Mouse (Mus musculus) G1E (cell line): ENCODE measurements at regions not wholly inside any gene's neighbourhood (a gene's known extent, or its start where the extent isn't known, plus 50 kb on each side); places are given as distances from the start of the nearest gene placed in this dataset.
A peak's percentile ranks its signal among the peaks of the same experiment; 100 is the strongest.

Source experiments
- ATAC-seq: 2 replicates; pipeline ENCODE4 v1.8.0; 2016; ENCODE audit warnings: mild to moderate bottlenecking; ENCODE audit not compliant: insufficient number of reproducible peaks, poor library complexity, low FRiP score, severe bottlenecking; ENCODE audit errors: extremely low read depth
- DNase-seq: peaks from one replicate; pipeline ENCODE4 v3.0.0; 2012; ENCODE audit warnings: low spot score
- H3K27me3 ChIP-seq: 2 replicates; pipeline ENCODE4 v1.6.1; 2012; ENCODE audit warnings: mild to moderate bottlenecking, low read length, inconsistent platforms; ENCODE audit not compliant: insufficient read depth
- H3K36me3 ChIP-seq: replicated peaks from 2 replicates; pipeline ENCODE3; 2012; ENCODE audit warnings: mild to moderate bottlenecking, inconsistent platforms
- H3K4me1 ChIP-seq: 2 replicates; pipeline ENCODE4 v1.6.1; 2012; ENCODE audit warnings: low read depth, low read length, inconsistent platforms, mixed read lengths; ENCODE audit not compliant: insufficient read depth
- H3K4me3 ChIP-seq: 2 replicates; pipeline ENCODE4 v1.5.1; 2012; ENCODE audit warnings: low read depth, mild to moderate bottlenecking, inconsistent platforms, low read length, moderate library complexity, mixed read lengths
- H3K9me3 ChIP-seq: replicated peaks from 2 replicates; pipeline ENCODE4 v1.6.1; 2012; ENCODE audit warnings: inconsistent platforms
- CTCF ChIP-seq: IDR thresholded peaks from 2 replicates; pipeline ENCODE4 v1.5.1; 2012; ENCODE audit warnings: low read depth, low read length, inconsistent platforms, mixed read lengths
- GATA1 ChIP-seq: IDR thresholded peaks from 2 replicates; pipeline ENCODE4 v1.6.1; 2012; ENCODE audit warnings: borderline replicate concordance, low read length, inconsistent platforms, mixed read lengths
- GATA2 ChIP-seq: IDR thresholded peaks from 2 replicates; pipeline ENCODE4 v1.6.1; 2012; ENCODE audit warnings: low read depth, low read length, inconsistent platforms, borderline replicate concordance
- POLR2AphosphoS5 ChIP-seq: IDR thresholded peaks from 2 replicates; pipeline ENCODE4 v1.6.1; 2012; ENCODE audit warnings: low read depth, low read length, inconsistent platforms; ENCODE audit not compliant: insufficient replicate concordance
- TAL1 ChIP-seq: conservative IDR thresholded peaks from 2 replicates; pipeline ENCODE4 v1.6.1; 2012; ENCODE audit warnings: low read depth, low read length, inconsistent platforms, mixed read lengths

DNA sequence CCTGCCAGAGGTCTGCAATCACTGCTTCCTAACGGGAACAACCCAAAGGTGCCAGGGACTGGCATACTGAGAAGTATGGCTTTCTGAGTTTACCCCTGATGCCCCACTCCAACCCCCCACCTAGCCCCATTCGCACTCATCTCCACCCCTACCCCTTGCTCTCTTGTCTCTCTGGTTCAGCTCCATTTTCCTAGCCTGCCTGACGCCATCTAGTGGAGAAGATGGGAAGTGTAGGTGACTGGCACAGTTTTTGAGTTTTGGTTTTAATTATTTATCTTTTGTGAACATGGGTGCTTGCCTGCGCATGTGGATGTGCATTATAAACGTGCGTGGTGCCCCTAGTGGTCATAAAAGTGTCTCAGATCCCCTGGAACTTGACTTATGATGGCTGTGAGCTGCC is 352.3 kb upstream of the Hs6st1 start:
- no peak for DNase-seq
- Histone ChIP-seq H3K27me3 (peaks cover 14% of the 10 kb centered on the region), H3K4me1 (no peaks in the 10 kb centered on the region), H3K36me3 (no peaks in the 10 kb centered on the region), H3K4me3 (no peak overlapping the region), H3K9me3 (peaks cover 3% of the 10 kb centered on the region)
- ATAC-seq: no peak
- TF ChIP-seq GATA1 (no peak), CTCF (peak; percentile 26; the same call in 1 of the 2 replicates)

DNA sequence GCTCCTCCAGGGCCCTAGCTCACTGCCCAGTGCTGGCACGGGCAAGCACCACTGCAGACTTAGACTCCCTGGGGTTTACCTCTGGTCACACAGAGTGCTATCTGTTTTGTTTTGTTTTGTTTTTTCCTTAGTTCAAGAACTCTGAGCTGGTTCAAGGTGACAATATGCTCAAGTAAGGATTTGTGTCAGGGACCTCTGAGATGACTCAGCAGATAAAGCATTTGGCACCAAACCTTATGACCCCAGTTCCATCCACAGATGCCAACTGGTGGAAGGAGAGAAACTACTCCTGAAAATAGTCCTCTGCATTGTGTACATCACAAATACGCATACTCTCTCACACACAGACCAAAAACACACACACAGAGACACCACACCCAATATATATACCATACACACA is 351.0 kb upstream of the Hs6st1 start:
- ATAC-seq (no peak), DNase-seq (no peak)
- H3K9me3 ChIP-seq: peaks cover 3% of the 10 kb centered on the region
- TF ChIP-seq GATA1: no peak
- no peak for TF ChIP-seq POLR2AphosphoS5
- no peak for TF ChIP-seq GATA2
- no peak for TF ChIP-seq TAL1
- TF ChIP-seq CTCF: no peak
- no peaks in the 10 kb centered on the region for H3K36me3 ChIP-seq
- no peaks in the 10 kb centered on the region for H3K4me1 ChIP-seq
- H3K4me3 ChIP-seq: no peak overlapping the region
- peaks cover 14% of the 10 kb centered on the region for H3K27me3 ChIP-seq

DNA sequence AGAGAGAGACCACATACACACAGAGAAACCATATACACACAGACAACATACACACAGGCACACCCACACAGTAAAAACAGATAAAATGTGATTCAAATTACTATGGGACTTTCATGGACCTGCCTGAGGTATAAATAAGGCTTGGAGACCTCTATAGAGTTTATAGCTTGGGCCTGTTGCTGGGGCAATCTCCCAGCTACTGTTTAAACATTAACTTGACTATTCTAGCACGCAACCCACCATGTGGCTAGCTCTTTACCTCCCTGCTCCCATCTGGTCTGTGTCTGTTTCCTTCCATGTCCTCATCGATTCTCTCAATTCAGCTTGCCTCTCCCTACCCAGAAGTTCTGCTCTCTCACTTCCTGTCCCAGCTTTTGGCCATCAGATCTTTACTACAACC is 350.5 kb upstream of the Hs6st1 start:
- Histone ChIP-seq H3K4me3 (no peak overlapping the region), H3K9me3 (peaks cover 3% of the 10 kb centered on the region), H3K36me3 (no peaks in the 10 kb centered on the region), H3K4me1 (no peaks in the 10 kb centered on the region), H3K27me3 (peaks cover 14% of the 10 kb centered on the region)
- DNase-seq (no peak), ATAC-seq (no peak)
- TF ChIP-seq CTCF (no peak), TAL1 (no peak), GATA1 (no peak), POLR2AphosphoS5 (no peak), GATA2 (no peak)

DNA sequence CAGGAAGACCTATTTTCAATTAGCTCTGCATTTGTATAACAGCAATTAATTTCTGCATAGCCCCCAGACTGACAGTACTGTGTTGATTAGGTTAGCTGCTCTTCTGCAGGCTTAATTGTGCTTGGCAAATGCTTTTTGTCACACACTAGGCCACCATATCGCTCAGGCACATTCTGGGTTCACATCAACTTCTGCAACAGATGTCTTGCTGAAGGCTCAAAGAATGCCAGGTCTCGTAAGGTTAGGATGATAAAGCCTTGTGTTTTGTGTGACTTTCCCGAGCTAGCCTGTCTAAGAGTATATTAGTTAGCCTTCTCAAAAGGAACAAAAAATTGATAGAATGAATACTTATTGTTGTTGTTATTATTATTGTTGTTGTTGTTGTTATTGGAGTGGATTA is 348.1 kb upstream of the Hs6st1 start:
- DNase-seq (no peak), ATAC-seq (no peak)
- TF ChIP-seq GATA1 (no peak), CTCF (no peak), TAL1 (no peak), GATA2 (no peak)
- H3K27me3 ChIP-seq: peaks cover 10% of the 10 kb centered on the region; the same call in 1 of the 2 replicates
- H3K4me1 ChIP-seq: no peaks in the 10 kb centered on the region
- no peaks in the 10 kb centered on the region for H3K36me3 ChIP-seq
- H3K9me3 ChIP-seq: peaks cover 3% of the 10 kb centered on the region
- no peak overlapping the region for H3K4me3 ChIP-seq

DNA sequence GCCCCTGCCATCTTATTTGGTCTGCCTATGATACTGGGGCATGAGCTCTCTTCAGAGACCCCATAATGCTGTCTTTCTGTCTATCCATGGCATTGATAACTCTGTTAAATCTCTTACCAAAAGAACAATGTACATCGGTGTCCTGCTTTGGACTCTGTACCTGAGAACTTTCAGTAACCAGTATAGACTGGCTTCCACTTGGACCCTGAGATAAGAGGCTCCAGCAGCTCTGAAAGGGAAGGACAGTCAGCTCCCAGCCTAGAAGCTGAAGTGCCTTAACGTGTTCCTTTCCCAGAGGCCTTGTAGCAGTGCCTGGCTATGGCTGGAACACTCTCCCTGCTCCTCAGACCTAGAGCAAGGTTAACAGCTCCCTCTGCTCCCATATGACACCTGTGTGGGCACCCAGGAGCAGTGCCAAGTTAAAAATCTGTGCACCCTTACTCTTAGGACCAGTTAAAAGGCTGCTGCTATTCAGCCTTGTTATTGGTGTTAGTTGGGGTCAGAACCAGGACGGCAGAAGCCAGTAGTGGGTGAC is 343.8 kb upstream of the Hs6st1 start:
- Histone ChIP-seq H3K27me3 (peaks cover 7% of the 10 kb centered on the region; the same call in 1 of the 2 replicates), H3K9me3 (no peaks in the 10 kb centered on the region), H3K36me3 (no peaks in the 10 kb centered on the region), H3K4me3 (no peak overlapping the region), H3K4me1 (no peaks in the 10 kb centered on the region)
- no peak for TF ChIP-seq TAL1
- TF ChIP-seq GATA1: no peak
- TF ChIP-seq GATA2: no peak
- TF ChIP-seq POLR2AphosphoS5: no peak
- no peak for TF ChIP-seq CTCF
- ATAC-seq (no peak), DNase-seq (no peak)

DNA sequence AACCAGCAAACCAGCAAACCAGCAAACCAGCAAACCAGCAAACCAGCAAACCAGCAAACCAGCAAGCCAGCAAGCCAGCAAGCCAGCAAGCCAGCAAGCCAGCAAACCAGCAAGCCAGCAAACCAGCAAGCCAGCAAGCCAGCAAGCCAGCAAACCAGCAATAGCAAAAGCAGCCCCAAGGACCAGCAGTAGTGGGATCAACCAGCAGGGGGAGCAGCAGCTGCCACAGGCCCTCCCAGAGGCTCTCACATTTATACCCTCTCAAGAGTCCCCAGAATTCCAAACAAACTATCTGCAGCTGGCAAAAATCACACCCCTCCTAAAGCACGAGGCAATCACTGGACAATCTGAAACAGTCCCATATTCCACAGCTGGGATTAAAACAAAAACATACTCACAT is 341.6 kb upstream of the Hs6st1 start:
- Histone ChIP-seq H3K36me3 (no peaks in the 10 kb centered on the region), H3K4me1 (no peaks in the 10 kb centered on the region), H3K4me3 (no peak overlapping the region), H3K9me3 (no peaks in the 10 kb centered on the region), H3K27me3 (peaks cover 5% of the 10 kb centered on the region; the same call in 1 of the 2 replicates)
- ATAC-seq: no peak
- TF ChIP-seq CTCF (peak; percentile 63; the same call in 1 of the 2 replicates), POLR2AphosphoS5 (no peak)
- peak; percentile 27 for DNase-seq

DNA sequence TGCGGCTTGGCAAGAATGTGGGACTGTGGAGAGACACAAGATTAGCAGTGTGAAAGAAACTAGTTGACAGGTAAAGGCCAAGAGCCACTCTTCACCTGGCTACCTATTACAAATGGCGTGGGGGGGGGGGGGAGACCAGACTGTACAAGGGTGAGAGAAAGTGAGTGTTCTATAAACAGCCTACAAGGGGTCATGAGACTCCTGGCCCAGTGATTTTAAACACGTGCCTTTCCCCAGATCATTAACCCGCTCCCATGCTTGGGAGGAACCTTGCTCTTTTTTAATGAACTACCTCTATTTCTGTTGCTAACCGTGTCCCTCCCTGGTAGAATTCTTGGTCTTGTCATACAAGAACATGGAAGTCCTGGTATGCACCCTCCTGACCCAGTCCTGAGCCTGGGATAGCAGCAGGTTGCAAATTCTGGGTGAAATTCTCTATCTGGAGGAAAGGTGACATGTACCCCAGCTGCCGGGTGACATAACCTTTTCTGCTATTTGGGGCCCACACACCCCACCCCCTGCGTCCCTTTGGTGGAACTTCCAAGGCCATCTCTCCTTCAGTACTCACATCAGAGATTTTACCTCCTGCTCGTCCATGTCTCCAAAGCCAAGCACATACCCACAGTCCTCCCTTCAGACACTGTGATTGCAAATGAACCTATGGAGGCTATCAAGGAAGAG is 340.8 kb upstream of the Hs6st1 start:
- H3K9me3 ChIP-seq: no peaks in the 10 kb centered on the region
- TF ChIP-seq POLR2AphosphoS5 (no peak), GATA2 (no peak), TAL1 (no peak), GATA1 (no peak), CTCF (no peak)
- peaks cover 5% of the 10 kb centered on the region; the same call in 1 of the 2 replicates for H3K27me3 ChIP-seq
- no peaks in the 10 kb centered on the region for H3K4me1 ChIP-seq
- DNase-seq: no peak
- no peak overlapping the region for H3K4me3 ChIP-seq
- no peak for ATAC-seq
- H3K36me3 ChIP-seq: no peaks in the 10 kb centered on the region
